Mouse (Mus musculus) cerebellum, postnatal 14 days (tissue): ENCODE data around the gene Nemf.

Source experiments
- DNase-seq, 2 experiments: peaks; one replicate each; pipeline ENCODE4 v3.0.0; 2021; ENCODE audit warnings: mixed read lengths in 2 of 2

The Nemf gene

DNA sequence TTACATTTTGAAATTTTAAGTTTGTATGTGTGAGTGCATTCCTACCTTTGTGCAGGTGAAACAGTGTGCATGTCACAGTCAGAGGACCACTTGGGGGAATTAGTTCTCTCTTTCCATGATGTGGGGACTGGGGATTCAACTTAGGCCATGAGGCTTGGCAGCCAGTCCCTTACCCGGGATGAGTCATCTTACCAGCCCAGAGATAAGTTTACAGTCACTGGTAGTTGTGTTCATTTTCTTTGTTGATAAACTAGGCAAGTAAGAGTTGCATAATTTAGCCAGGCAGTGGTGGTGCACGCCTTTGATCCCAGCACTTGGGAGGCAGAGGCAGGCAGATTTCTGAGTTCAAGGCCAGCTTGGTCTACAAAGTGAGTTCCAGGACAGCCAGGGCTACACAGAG is 52.9 kb downstream of the Nemf start:
- DNase-seq, result no peak

DNA sequence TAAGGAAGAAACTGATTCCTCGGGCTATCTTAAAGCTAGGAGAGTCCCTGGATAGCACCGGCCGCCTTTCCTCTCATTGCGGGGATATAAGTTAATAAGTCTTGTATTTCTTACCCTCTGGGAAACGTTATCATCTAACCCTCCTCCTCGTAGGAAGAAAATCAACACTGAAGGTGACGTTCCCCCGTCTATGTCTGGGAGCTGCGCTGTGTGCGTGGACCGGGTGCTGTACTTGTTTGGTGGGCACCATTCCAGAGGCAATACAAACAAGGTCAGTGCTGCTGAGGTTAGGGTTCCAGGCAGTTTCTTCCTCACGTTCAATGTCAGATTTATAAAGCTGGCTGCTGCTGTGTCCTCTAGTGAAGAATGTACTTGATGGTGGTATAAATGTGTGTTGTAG is 54.8 kb downstream of the Nemf start:
- no peak for DNase-seq

DNA sequence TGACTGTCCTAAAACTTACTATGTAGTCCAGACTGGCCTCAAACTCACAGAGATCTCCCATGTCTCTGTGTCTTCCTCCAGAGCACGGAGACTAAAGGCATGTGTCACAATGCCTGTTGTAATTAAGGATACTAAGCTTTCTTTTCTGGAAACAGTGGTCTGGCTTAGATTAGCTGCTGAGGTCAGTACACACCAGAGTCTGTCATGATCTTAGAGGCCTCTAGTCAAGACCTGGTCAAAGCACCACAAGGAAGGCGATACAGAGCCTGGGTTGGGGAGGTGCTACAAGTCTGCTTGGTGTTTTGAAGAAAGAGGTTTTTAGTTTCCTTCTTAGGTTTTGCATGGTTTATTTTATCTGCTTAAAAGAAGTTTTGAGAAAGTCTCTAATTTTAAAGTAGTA is 56.6 kb downstream of the Nemf start:
- no peak for DNase-seq

DNA sequence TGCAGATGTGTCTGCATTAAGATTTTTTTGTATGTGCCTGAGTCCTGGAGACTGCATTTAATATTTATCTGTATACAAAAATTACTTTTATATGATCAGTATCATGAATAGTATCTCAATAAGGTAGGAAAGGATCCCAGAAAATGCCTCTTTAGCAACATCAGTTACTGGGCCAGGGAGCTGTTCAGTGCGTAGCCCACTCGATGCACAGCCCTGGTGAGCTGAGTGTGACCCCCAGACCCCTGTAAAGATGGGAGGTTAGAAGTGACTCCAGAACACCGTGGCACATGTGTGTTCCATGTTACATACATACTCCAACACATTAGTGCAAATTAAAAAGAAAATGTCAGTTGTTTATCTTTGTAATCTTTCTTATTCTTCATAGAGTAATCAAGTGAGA is 57.1 kb downstream of the Nemf start:
- DNase-seq, result no peak

DNA sequence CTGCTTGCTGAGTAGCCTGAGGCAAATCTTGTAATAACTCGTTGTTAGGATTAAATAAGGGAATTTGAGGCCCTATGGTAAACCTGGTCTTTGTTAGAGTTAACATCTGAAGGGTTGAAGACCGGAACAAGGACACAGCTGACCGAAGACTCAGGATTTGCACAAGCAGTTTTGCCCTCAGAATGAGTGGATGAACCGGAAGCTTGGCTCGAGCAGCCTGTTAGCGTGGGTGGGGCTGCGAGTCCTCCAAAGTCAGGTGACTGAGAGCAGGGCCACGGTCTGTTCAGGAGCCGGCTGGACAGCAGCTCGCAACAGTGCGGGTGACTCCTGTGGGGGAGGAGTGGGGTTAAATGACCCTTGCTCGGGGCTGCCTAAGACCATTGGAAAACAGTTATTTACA is 57.7 kb downstream of the Nemf start:
- peak; percentile 33 to 46 for DNase-seq

DNA sequence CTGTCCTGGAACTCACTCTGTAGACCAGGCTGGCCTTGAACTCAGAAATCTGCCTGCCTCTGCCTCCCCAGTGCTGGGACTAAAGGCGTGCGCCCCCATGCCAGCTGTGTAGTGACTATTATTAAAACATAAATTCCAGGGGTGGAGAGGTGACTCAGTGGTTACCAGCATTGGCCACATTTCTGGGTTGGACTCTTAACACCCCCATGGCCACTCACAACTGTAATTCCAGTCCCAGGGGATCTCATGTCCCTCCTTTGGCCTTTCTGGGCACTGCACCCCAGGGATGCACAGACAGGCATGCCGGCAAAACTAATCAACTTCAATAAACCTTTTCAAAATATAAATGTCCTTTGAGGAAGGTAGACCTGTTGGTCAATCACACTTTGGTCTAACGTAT is 58.7 kb downstream of the Nemf start:
- DNase-seq, result no peak

DNA sequence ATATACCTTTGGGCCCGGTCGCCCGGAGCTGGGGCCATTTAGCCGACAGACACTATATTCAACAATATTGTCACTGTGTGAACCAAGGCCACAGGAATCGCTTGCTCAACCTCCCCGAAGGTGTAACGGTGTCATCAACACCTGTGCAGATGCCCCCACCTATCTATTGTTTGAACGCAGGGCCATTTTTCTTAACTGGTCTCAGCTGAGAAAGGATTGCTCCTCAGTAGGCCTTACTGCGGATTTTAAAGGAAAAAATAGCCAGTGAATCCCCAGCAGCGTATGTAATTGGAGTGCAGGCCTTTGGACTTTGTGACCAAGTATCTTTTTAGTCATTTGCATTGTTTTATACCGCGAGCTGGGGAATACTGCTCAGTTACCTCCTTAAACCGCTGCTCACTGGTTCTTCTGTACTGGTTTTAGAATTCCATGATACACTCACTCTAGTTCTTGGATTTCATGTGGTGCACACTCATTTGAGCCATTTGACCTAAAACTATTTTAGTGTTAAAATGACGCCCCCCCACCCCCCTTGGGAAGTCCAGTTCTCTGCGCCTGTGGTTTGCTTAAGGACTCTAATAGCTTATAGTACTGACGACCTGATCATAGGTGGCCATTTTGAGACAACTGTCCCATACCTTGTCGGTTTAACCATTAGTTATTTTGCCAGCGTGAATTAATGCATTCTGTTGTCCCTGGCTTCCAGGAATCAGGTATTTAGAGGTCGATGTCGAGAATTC is 59.4 kb downstream of the Nemf start:
- DNase-seq, result no peak

DNA sequence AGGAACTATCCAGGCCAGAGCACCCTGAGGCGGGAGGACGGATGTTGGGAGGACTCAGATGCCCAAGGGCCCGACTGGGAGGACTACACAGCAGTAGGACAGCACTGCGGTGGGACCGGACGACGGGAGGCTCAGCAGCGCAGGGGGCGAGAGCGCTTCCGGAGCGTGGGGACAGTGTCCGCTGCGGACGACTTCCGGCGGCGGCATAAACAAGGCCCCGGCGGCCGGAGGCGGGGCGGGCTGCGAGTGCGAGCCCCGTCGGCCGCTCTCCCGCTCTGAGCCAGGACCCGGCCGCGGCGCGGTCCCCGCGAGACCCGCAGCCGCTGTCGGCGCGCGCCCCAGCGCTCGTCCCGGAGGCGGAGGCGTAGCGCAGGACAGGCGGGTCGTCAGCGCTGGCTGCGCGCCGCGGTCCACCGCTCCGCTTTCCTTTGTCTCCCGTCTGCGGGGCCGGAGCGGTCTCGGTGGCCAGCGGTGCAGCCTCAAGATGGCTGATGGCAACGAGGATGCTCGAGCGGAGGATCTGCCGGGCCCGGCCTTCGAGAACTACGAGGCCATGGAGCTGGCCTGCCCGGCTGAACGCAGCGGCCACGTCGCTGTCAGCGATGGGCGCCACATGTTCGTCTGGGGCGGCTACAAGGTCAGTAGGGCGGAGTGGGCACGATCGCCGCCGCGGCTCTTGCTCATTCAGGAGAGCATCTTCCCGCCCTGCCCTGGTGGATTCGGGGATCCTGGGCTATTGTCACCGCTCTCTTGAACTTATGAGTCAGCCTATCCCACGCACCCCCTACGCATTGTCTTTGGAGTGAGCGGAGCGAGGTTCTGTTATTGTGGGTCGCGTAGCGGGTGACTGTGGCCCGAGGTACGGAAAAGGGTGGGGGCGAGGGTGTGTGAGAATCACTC is 60.2 kb downstream of the Nemf start, which contains the start of gene Klhdc2:
Gene Klhdc2 (plus strand): TSS at position 171 of the 900 bp plus-strand sequence.
- peak; percentile 91 for DNase-seq

DNA sequence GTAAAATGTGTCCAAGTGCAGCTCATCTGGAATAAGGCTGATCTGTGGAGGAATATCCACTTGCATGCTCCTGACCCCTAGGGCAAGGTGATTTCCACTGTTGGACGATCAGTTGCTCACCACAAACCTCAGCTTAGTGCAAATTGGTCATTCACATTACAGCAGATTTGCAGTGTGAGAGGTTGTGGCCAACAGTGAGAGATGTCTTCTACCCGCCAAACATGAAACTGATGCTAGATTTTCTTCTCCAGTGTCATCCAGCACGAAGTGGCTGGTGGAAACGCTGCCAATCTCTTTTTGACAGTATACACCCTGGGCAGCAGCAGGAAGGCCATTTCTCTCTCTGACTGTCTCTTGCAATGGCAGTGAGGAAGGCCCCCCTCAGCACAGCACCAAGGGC is 61.3 kb downstream of the Nemf start:
- peak; percentile 37 to 41 for DNase-seq

DNA sequence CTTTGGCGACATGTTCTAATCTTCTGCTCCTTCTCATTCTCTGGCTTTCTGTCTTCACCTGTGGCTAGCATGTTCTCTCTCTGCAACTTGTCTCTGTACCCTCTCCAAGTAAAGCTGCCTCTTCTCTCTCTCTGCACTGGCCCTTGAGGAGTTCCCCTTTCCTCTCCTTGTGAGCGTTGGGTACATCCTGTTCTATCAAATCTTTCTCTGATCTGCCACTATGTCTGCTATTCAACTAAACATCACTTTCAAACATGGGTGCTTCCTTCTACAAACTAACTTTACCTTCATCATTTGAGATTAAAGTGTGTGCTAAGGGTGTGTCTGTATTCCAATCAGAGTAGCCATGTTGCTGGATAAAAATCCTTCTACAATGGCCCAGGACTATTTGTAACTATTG is 62.0 kb downstream of the Nemf start:
- no peak for DNase-seq

DNA sequence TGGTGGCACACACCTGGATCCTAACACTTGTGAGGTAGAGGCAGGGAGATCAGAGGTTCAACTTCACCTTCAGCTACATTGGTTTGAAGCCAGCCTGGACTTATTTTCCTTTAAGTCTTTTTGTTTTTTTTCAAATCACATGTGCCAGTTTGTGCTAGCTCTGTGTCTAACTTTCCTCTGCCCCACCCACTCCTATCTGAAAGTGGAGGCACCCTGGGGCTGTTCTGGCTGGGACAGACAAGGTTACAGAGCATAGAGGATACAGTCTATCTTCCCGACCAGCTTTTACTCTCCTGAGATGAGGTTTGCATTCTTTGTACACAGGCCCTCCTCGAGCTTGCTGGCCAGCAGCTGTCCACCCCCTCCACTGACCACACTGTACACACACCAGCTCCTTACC is 63.1 kb downstream of the Nemf start:
- DNase-seq, result no peak

DNA sequence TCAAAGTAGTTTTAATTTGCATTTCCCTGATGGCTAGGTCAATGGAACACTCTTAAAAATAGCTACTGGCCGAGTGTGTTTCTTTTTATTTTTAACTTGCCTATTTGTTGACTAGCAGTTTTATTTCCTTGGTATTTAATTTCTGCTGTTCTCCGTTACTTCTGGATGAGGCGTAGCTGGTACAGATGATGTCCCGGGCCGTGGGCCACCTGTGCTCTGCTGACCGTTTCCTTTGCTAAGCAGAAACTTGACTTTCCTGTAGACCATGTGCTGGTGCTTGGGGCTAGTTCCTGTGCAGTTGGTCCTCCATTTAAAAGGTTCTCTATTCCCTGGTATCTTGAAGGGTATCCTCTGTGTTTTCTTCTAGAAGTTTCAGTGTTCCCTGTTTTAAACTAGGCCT is 64.6 kb downstream of the Nemf start:
- DNase-seq, result no peak

DNA sequence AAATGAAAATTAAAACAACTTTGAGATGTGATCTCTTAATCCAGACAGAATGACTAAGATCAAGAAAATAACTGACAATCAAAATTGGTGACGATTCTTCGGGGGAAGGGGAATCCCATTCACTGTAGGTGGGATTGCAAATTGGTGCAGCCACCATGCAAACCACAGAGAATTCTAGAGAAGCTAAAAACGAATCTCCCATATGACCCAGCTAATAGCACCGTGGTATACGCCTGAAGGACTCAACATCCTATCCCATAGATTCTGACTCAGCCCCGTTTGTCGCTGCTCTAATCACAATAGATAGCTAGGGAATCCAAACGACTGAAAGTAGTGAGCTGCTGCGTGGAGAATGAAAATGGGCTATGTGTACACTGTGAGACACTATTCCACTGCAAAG is 68.3 kb downstream of the Nemf start:
- no peak for DNase-seq

DNA sequence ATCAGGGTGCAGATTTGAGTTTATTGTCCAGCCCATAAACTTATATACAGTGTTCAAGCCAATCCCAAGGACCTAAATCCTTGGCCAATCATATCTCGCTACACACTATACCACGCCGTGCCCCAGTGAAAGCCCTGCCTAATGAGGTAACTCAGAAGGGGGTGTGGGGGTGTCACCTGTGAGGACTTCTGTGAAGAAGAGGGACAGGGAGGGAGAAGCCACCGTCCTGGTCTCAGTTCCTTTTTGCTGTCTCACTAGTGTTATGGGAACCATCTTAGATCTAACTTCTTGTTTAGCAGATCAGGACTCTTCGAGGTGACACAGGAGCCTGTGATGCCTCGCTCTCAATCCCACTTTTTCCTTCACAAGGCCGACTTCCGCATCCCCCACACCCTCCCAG is 69.4 kb downstream of the Nemf start:
- DNase-seq, result no peak

DNA sequence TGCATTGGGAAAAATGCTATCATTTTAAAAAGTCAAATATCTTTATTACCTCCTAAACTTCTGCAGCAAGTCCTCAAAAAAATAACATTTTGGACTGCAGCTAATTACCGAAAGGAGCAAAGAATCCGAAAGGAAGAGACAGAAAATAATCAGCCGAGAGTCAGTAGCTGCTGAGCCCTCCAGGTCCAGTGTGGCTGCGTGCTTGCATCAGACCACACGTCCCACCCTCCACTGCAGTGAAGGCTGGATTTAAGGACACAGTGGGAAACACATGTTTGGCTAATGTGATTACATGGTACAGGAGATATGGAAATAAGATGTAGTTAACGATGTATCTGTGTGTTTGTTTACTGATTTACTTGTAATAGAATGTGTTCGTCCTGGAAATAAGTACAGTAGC is 73.8 kb downstream of the Nemf start:
- no peak for DNase-seq

DNA sequence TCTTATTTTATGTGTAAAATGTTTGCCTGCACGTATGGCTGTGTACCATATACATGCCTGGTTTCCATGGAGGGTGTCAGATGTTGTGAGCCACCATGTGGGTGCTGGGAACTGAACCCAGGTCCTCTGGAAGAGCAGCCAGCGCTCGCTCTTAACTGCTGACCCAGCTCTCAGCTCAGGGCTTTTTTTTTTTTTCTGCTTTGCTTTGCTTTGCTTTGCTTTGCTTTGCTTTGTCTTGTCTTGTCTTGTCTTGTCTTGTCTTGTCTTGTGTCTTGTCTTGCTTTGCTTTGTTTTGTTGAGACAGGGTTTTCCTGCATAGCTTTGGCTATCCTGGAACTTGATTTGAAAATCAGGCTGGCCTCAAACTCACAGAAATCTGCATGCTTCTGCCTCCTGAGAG is 76.0 kb downstream of the Nemf start:
- no peak for DNase-seq

DNA sequence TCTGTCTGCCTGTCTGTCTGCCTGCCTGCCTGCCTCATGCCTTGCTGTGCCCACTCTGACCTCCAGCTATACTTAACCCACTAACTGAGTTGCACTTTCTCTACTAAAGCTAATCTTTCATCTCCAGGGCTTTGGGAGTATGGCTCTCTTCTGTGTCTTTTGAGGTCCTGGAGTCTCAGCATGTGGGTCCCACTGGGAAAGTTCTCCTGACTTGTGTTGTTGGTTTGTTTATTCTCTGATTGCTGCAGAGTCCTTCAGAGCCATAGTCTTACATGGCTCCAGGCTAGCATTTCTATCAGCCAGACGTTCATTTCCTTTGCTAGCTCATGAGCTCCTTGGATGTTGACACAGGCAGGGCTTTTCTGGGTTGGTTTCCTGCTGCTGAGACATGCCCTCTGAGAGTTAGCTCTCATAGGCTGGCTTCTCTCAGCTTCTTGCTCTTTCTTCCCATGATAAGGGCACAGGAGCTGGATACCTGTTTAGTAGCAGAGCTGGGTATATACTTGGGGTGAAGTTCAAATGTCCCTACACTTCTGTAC is 77.0 kb downstream of the Nemf start:
- DNase-seq, result no peak

DNA sequence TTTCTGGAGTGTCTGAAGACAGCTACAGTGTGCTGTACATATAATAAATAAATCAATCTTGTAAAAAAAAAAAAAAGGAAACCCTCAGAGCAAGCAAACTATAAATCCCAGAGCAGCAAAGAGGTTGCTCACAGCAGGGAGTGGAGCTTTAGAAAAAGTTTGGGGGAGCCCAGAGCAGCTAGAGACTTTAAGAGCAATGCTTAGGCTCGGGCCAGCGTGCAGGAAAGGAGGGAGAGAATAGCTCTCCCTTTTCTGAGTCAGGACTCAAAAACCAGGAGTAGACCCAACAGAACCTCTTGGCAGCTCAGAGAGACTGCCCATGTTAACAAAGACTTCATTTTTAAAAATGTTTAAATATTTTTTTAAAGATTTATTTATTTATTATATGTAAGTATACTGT is 88.0 kb downstream of the Nemf start:
- no peak for DNase-seq

DNA sequence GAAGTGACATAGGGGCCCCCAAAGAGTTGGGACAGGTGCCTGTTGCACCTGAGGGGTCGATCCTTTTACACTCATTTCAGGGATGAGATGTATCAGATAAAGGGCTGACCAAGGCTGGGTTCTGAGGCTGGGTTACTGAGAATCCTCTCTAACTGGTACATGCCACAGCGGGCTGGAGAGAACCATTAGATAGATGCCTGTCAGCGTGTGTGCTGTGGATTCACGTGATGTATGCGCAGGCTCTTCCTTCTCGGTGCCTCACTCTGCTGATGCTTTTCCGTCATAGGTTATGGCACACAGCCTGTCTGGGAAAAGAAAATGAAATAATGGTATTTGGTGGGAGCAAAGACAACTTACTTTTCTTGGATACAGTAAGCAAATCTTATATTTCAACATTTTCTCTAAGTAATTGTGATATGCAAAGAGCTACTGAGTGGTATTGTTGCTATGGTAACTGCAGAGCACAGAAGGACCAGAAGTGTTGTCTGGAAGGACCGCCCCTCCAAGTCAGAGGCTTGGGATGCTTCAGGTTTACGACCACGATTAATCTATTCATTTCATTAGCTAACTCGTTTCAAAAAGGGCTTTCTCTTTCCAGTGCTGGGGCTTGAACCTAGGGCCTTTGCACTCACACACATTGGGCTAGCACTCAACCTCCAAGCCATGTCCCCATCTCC is 88.9 kb downstream of the Nemf start:
- DNase-seq, result no peak

DNA sequence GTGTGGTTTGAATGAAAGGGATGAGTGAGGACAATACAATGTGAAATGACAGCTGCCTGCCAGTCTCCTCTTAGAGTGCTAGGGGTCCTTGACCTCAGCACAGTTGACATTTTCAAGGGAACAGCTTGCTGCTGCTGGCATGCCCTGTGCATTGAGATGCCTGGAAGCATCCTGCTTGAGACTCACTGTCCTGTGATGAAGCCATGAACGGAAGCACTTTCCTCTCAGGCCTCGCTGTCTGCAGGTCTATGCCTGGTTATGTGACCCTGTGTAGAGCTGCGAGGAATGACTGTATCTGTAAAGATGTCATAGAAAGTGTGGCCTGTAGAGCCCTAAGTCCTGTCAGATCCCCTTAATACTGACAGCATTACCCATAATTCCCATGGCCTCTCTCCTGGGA is 91.9 kb downstream of the Nemf start:
- no peak for DNase-seq

DNA sequence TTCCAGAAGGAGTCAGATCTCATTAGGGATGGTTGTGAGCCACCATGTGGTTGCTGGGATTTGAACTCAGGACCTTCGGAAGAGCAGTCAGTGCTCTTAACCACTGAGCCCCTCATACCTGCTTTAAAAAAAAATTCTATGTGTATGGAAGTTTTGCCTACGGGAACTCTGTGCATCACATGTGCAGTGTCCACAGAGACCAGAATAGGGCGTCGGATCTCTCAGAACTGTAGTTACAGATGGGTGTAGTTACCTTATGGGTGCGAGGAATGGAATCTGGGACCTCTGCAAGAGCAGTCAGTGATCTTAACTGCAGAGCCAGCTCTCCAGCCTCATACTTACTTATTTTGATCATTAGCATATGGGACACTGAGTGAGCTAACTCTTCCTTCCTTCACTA is 94.7 kb downstream of the Nemf start:
- DNase-seq, result no peak
